Mouse (Mus musculus) spleen, postnatal 10 days (tissue): ENCODE measurements at regions not wholly inside any gene's neighbourhood (a gene's known extent, or its start where the extent isn't known, plus 50 kb on each side); places are given as distances from the start of the nearest gene placed in this dataset.

Source experiments
- DNase-seq, 2 experiments: peaks; one replicate each; pipeline ENCODE4 v3.0.0; 2021 to 2022; ENCODE audit warnings: low spot score in 2 of 2

GRCm38 (mm10) chr15:59138393-59139107 lies 249.5 kb downstream of the Gm49356 start:
- DNase-seq, result no peak

GRCm38 (mm10) chr15:59141621-59142020 lies 252.5 kb downstream of the Gm49356 start:
- DNase-seq, result no peak

- DNase-seq, result no peak
Measured at GRCm38 (mm10) chr15:59142481-59142880, 253.4 kb downstream of the Gm49356 start.

GRCm38 (mm10) chr15:59143891-59144290 lies 254.8 kb downstream of the Gm49356 start:
- DNase-seq, result no peak

GRCm38 (mm10) chr15:59145679-59146078 lies 256.6 kb downstream of the Gm49356 start:
- DNase-seq, result peak in 1 of 2 experiments; percentile 18

- no peak for DNase-seq
Measured at GRCm38 (mm10) chr15:59146111-59146510, 257.0 kb downstream of the Gm49356 start.

GRCm38 (mm10) chr15:59146586-59147085 lies 257.5 kb downstream of the Gm49356 start:
- no peak for DNase-seq

- no peak for DNase-seq
Measured at GRCm38 (mm10) chr15:59148531-59148930, 259.4 kb downstream of the Gm49356 start.

- DNase-seq, result no peak
Measured at GRCm38 (mm10) chr15:59151506-59151905, 262.4 kb downstream of the Gm49356 start.

- DNase-seq, result no peak
Measured at GRCm38 (mm10) chr15:59152786-59153388, 263.8 kb downstream of the Gm49356 start.

- DNase-seq, result no peak
Measured at GRCm38 (mm10) chr15:59153416-59154250, 264.5 kb downstream of the Gm49356 start.

GRCm38 (mm10) chr15:59154407-59155288 lies 265.6 kb downstream of the Gm49356 start:
- no peak for DNase-seq

GRCm38 (mm10) chr15:59155289-59155623 lies 266.2 kb downstream of the Gm49356 start:
- no peak for DNase-seq

GRCm38 (mm10) chr15:59156328-59156727 lies 267.2 kb downstream of the Gm49356 start:
- DNase-seq, result no peak

GRCm38 (mm10) chr15:59158760-59159159 lies 269.7 kb downstream of the Gm49356 start:
- DNase-seq, result no peak

- DNase-seq, result no peak
Measured at GRCm38 (mm10) chr15:59160931-59161920, 272.1 kb downstream of the Gm49356 start.

GRCm38 (mm10) chr15:59167937-59168659 lies 279.0 kb downstream of the Gm49356 start:
- DNase-seq, result no peak

GRCm38 (mm10) chr15:59168660-59169170 lies 279.6 kb downstream of the Gm49356 start:
- DNase-seq, result no peak

GRCm38 (mm10) chr15:59169237-59169797 lies 280.2 kb downstream of the Gm49356 start:
- no peak for DNase-seq
